Mouse (Mus musculus) heart, postnatal 0 days (tissue): ENCODE results near the gene Erc1.

Source experiments
- CTCF ChIP-seq: IDR thresholded peaks from 2 replicates; pipeline ENCODE4 v1.5.1; 2016; ENCODE audit warnings: antibody characterized with exemption, control low read depth, low read depth
- EP300 ChIP-seq: IDR thresholded peaks from 2 replicates; pipeline ENCODE4 v1.6.1; 2016; ENCODE audit warnings: antibody characterized with exemption, low read depth

DNA sequence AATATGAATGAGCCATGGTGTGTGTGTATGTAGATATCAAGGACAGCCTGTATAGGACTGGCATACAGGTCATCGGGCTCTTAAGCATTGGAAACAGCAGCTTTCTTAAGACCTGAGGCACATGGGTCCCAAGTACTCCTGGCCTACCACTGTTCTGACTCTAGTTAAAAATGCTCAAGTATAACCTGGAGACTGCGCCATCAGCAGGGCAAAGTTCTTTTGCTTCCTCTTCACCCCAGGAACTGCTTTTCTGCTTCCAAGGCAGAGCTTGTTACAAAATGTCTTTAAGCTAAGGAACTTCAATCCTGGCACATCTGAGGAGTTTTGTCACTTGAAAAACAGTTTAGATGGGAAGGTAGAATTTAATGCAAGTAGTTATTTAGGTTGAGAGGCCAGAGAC lies 189.5 kb downstream of the Erc1 start:
- TF ChIP-seq EP300: no peak
- TF ChIP-seq CTCF: no peak
